Comparison of ENCODE assay signal across 10 mouse cellular contexts in the genomic region with DNA sequence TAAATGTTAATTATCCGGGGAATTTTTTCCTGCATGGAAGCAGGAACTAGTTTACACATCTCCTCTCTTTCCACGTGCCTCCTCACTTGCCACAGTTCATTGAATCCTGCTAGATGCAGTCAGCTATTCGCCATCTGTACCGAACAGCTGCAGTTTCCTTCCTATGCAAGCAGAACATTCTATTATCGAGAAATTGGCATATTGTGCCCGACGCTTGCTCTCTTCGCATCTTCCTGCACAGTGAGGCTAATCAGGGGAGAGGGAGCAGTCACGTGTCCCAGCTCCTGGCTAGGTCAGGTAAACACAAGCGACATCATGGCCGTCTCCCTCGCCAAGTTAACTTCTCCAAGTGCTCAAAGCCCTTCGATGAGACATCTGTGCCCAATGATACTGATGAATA. TPM values are rescaled to one million over a fixed set of nuclear protein-coding genes. Genes with fewer than 3 reads are reported as not detected.
DNase-seq lines count a peak whose midpoint lies in the region; ATAC-seq lines count a peak whose summit lies in the region.
"Had no signal": no experiment of that assay in that cellular context is flagged by ENCODE, and none has a peak within 500 bp of the region (broad histone marks: within the 10 kb centered on the region; RNA-seq: fewer than 3 reads in every experiment).

No protein-coding gene starts in this region.

- H3K36me3 ChIP-seq in forebrain, embryonic 15.5 days, result no peaks in the 10 kb centered on the region
- no peaks in the 10 kb centered on the region for H3K36me3 ChIP-seq in forebrain, embryonic 12.5 days (replicated peaks)
- no peaks in the 10 kb centered on the region for H3K36me3 ChIP-seq in splenic B cell, adult 2 months (ENCODE audit: control insufficient read depth, insufficient read depth, low read length, poor library complexity, severe bottlenecking)

- no peaks in the 10 kb centered on the region for H3K9me3 ChIP-seq in forebrain, embryonic 15.5 days
- no peaks in the 10 kb centered on the region for H3K9me3 ChIP-seq in forebrain, embryonic 12.5 days

- 55% methylated on average over 13 of the region's 13 CpGs for WGBS in forebrain, embryonic 15.5 days
- 84% methylated on average over 13 of the region's 13 CpGs for WGBS in forebrain, embryonic 12.5 days

- peak; percentile 74 for ATAC-seq in forebrain, embryonic 15.5 days (replicated peaks)
- ATAC-seq in forebrain, embryonic 12.5 days (ENCODE audit: low FRiP score), result no peak

- H3K4me2 ChIP-seq in forebrain, embryonic 15.5 days (replicated peaks), result no peak overlapping the region
- H3K4me2 ChIP-seq in forebrain, embryonic 12.5 days, result no peak overlapping the region
- H3K4me2 ChIP-seq: liver, embryonic 11.5 days had no signal

- H3K27ac ChIP-seq in forebrain, embryonic 15.5 days (replicated peaks), result no peak overlapping the region
- H3K27ac ChIP-seq in forebrain, embryonic 12.5 days, result no peak overlapping the region

- H3K27me3 ChIP-seq in forebrain, embryonic 15.5 days, result no peaks in the 10 kb centered on the region
- H3K27me3 ChIP-seq in forebrain, embryonic 12.5 days, result no peaks in the 10 kb centered on the region; the same call in 1 of the 2 replicates
- no peaks in the 10 kb centered on the region for H3K27me3 ChIP-seq in splenic B cell, adult 2 months (ENCODE audit: control insufficient read depth, insufficient read depth, low read length, poor library complexity, severe bottlenecking)

- peak; percentile 40 to 41 for DNase-seq in spleen, postnatal 36 days (ENCODE audit: low spot score in 2 of 2)
- no peak for DNase-seq in spleen, adult 12 weeks (ENCODE audit: low spot score)
- DNase-seq in left cerebral cortex, adult 18-20 months (ENCODE audit: low spot score in 2 of 2), result peak; percentile 2 to 15
- peak; percentile 46 for DNase-seq in splenic B cell, adult 2 months (ENCODE audit: low read depth, low spot score)
- no peak for DNase-seq in gastrocnemius, postnatal 25 days
- no peak for DNase-seq in thymus, postnatal 10 days (ENCODE audit: low spot score in 2 of 2)
- DNase-seq: adrenal gland, postnatal 14 days had no signal

- no peak overlapping the region for H3K9ac ChIP-seq in forebrain, embryonic 15.5 days (replicated peaks)
- H3K9ac ChIP-seq in forebrain, embryonic 12.5 days, result no peak overlapping the region

- H3K4me3 ChIP-seq in forebrain, embryonic 15.5 days, result no peak overlapping the region
- no peak overlapping the region for H3K4me3 ChIP-seq in forebrain, embryonic 12.5 days (replicated peaks)

- peaks cover 5% of the 10 kb centered on the region; the same call in 1 of the 2 replicates for H3K4me1 ChIP-seq in forebrain, embryonic 15.5 days
- H3K4me1 ChIP-seq in forebrain, embryonic 12.5 days, result no peaks in the 10 kb centered on the region

RNA-seq across cellular contexts. Expression of a gene that starts 31.0 kb away (rescaled TPM):
- 5.1 and 6.3 TPM in 2 replicates for polyA plus RNA-seq in forebrain, embryonic 15.5 days (2015; fragmentation: Nextera tagmentation; extraction: Ambion mirVana)
- polyA plus RNA-seq in forebrain, embryonic 12.5 days (2016; fragmentation: Nextera tagmentation; extraction: Ambion mirVana), result 10.2 and 11.4 TPM in 2 replicates
- 1 to 10 TPM; 5.9 to 6.8 TPM for total RNA-seq in left cerebral cortex, adult 18-20 months (2021)
- 10 to 100 TPM; 20.2 to 32.6 TPM for total RNA-seq in gastrocnemius, postnatal 25 days (2021)

RNA-seq across cellular contexts. Expression of a gene that starts 52.0 kb away (rescaled TPM):
- 0.65 and 0.78 TPM in 2 replicates for polyA plus RNA-seq in forebrain, embryonic 15.5 days (2015; fragmentation: Nextera tagmentation; extraction: Ambion mirVana)
- 1.9 and 2.5 TPM in 2 replicates for polyA plus RNA-seq in forebrain, embryonic 12.5 days (2016; fragmentation: Nextera tagmentation; extraction: Ambion mirVana)
- total RNA-seq in left cerebral cortex, adult 18-20 months (2021), result under 1 TPM in 1 of 2 experiments, not detected in 1; 0.47 TPM
- total RNA-seq in gastrocnemius, postnatal 25 days (2021), result 1 to 10 TPM in 1 of 2 experiments, under 1 TPM in 1; 0.96 to 1.3 TPM

Comparison
In these comparisons a context has a peak if more than half of its experiments do, and no peak if none do; other contexts are left out.
1. DNase-seq: peak in spleen, postnatal 36 days (2 of 2), left cerebral cortex, adult 18-20 months (2 of 2) and splenic B cell, adult 2 months (single experiment); none in spleen, adult 12 weeks (single experiment), gastrocnemius, postnatal 25 days (single experiment) and thymus, postnatal 10 days (0 of 2).